Mouse (Mus musculus): ENCODE measurements around the gene Dst.

Gene Dst

GRCm38 (mm10) chr1:34104846-34105245 is 196.8 kb downstream of the Dst start:
- DNase-seq = no peak

- DNase-seq = no peak
Measured at GRCm38 (mm10) chr1:34106606-34107005, 198.6 kb downstream of the Dst start.

GRCm38 (mm10) chr1:34107076-34107475 is 199.1 kb downstream of the Dst start:
- DNase-seq = no peak

- no peak for DNase-seq
Measured at GRCm38 (mm10) chr1:34109599-34110210, 201.7 kb downstream of the Dst start.

- no peak for DNase-seq
Measured at GRCm38 (mm10) chr1:34110862-34111261, 202.8 kb downstream of the Dst start.

- no peak for DNase-seq
Measured at GRCm38 (mm10) chr1:34111954-34112353, 203.9 kb downstream of the Dst start.

- no peak for DNase-seq
Measured at GRCm38 (mm10) chr1:34116444-34116843, 208.4 kb downstream of the Dst start.

- DNase-seq = no peak
Measured at GRCm38 (mm10) chr1:34117056-34117455, 209.0 kb downstream of the Dst start.

- DNase-seq = no peak
Measured at GRCm38 (mm10) chr1:34117709-34118108, 209.7 kb downstream of the Dst start.

- DNase-seq = peak; percentile 40
Measured at GRCm38 (mm10) chr1:34120066-34120465, 212.0 kb downstream of the Dst start.

GRCm38 (mm10) chr1:34120602-34121001 is 212.6 kb downstream of the Dst start:
- DNase-seq = no peak

- DNase-seq = peak; percentile 87
Measured at GRCm38 (mm10) chr1:34121157-34122015, 213.4 kb downstream of the Dst start.

GRCm38 (mm10) chr1:34122198-34122597 is 214.2 kb downstream of the Dst start:
- DNase-seq = no peak

GRCm38 (mm10) chr1:34122905-34123304 is 214.9 kb downstream of the Dst start:
- no peak for DNase-seq

- DNase-seq = no peak
Measured at GRCm38 (mm10) chr1:34123334-34123733, 215.3 kb downstream of the Dst start.

GRCm38 (mm10) chr1:34124376-34124775 is 216.4 kb downstream of the Dst start:
- no peak for DNase-seq

GRCm38 (mm10) chr1:34125148-34125547 is 217.1 kb downstream of the Dst start:
- no peak for DNase-seq

- DNase-seq = no peak
Measured at GRCm38 (mm10) chr1:34127714-34128474, 219.9 kb downstream of the Dst start.

- no peak for DNase-seq
Measured at GRCm38 (mm10) chr1:34128796-34129195, 220.8 kb downstream of the Dst start.

- DNase-seq = no peak
Measured at GRCm38 (mm10) chr1:34129691-34130090, 221.7 kb downstream of the Dst start.

- no peak for DNase-seq
Measured at GRCm38 (mm10) chr1:34130804-34131203, 222.8 kb downstream of the Dst start.

GRCm38 (mm10) chr1:34132875-34133274 is 224.8 kb downstream of the Dst start:
- no peak for DNase-seq

GRCm38 (mm10) chr1:34135535-34135934 is 227.5 kb downstream of the Dst start:
- no peak for DNase-seq
